Mouse (Mus musculus) liver, embryonic 14.5 days (tissue): ENCODE data around the gene Atg3. TPM values are rescaled to one million over a fixed set of nuclear protein-coding genes. Genes with fewer than 3 reads are reported as not detected.

ENCODE experiments used
- ATAC-seq: fragments of 200-750 bp; cut with Nextera tagmentation; 2 replicates; pipeline ENCODE4 v1.8.0; 2017; ENCODE audit warnings: moderate number of reproducible peaks, mild to moderate bottlenecking, moderate library complexity; ENCODE audit not compliant: insufficient read depth
- DNase-seq, 3 experiments: peaks; one replicate each; pipeline ENCODE4 v3.0.0-alpha.2; 2012 to 2013; ENCODE audit warnings: low read depth in 3 of 3, low spot score in 3 of 3
- H3K27ac ChIP-seq: fragments of 300-500 bp; sonication (generic); 2 replicates; pipeline ENCODE4 v1.5.1; 2014; ENCODE audit warnings: moderate library complexity, mild to moderate bottlenecking, control low read depth, inconsistent platforms
- H3K27me3 ChIP-seq: fragments of 300-500 bp; sonication (generic); 2 replicates; pipeline ENCODE4 v1.6.1; 2014; ENCODE audit warnings: mild to moderate bottlenecking, low read length, moderate library complexity; ENCODE audit not compliant: control insufficient read depth, insufficient read depth
- H3K36me3 ChIP-seq: fragments of 300-500 bp; sonication (generic); replicated peaks from 2 replicates; pipeline ENCODE4 v1.6.1; 2014; ENCODE audit warnings: low read depth; ENCODE audit not compliant: control insufficient read depth, insufficient read depth
- H3K4me1 ChIP-seq, 2 experiments: fragments of 200-500 bp in 1 of 2; fragments of 300-500 bp in 1 of 2; sonication (generic) in 1 of 2; replicated peaks; 2 replicates each; pipeline ENCODE4 v1.6.1; 2012 to 2014; ENCODE audit warnings: antibody characterized with exemption in 1 of 2, inconsistent platforms in 1 of 2, low read length in 1 of 2; ENCODE audit not compliant: control insufficient read depth in 2 of 2, insufficient read depth in 2 of 2
- H3K4me2 ChIP-seq: fragments of 300-500 bp; sonication (generic); 2 replicates; pipeline ENCODE4 v1.6.1; 2014; ENCODE audit warnings: low read depth, mild to moderate bottlenecking, control low read depth, moderate library complexity
- H3K4me3 ChIP-seq, 2 experiments: fragments of 200-500 bp in 1 of 2; fragments of 300-500 bp in 1 of 2; sonication (generic) in 1 of 2; 2 replicates each; pipeline ENCODE4 v1.5.1; 2012 to 2014; ENCODE audit warnings: low read depth in 2 of 2, low read length in 2 of 2, mild to moderate bottlenecking in 2 of 2, control low read depth in 1 of 2, inconsistent platforms in 1 of 2, moderate library complexity in 1 of 2; ENCODE audit not compliant: insufficient read depth in 1 of 2
- H3K9ac ChIP-seq: fragments of 300-500 bp; sonication (generic); replicated peaks from 2 replicates; pipeline ENCODE4 v1.6.1; 2014; ENCODE audit warnings: mild to moderate bottlenecking, control low read depth, moderate library complexity
- H3K9me3 ChIP-seq: fragments of 300-500 bp; sonication (generic); 2 replicates; pipeline ENCODE4 v1.6.1; 2016; ENCODE audit warnings: low read length, mixed read lengths; ENCODE audit not compliant: control insufficient read depth
- CTCF ChIP-seq: IDR thresholded peaks from 2 replicates; pipeline ENCODE4 v1.5.1; 2016; ENCODE audit warnings: antibody characterized with exemption, low read depth, control low read depth
- EP300 ChIP-seq: IDR thresholded peaks from 2 replicates; pipeline ENCODE4 v1.6.1; 2016; ENCODE audit warnings: antibody characterized with exemption, low read depth
- WGBS: fragments of 180-500 bp; shearing (Covaris S2); extraction: QIAGEN DNeasy Blood & Tissue Kit; methylation state at CpG from one replicate; pipeline ENCODE4 v1.1.7; 2014; ENCODE audit not compliant: insufficient replicate concordance; 5-methylcytosine and 5-hydroxymethylcytosine counted together
- polyA plus RNA-seq, 2 experiments: library from polyadenylated mRNA; depleted of rRNA in 1 of 2; stranded (reverse) in 1 of 2; unstranded in 1 of 2; fragments of >200 nt; fragmentation: Nextera tagmentation in 1 of 2; extraction: Ambion mirVana in 1 of 2; gene quantifications; 2 replicates each; pipeline versions ENCODE4 v1.2.1 to v1.2.3; 2012 to 2014

Atg3 gene
- polyA plus RNA-seq, 2 experiments: 11.2 to 18.1 TPM

- Histone ChIP-seq H3K9ac (no peak overlapping the region), H3K4me2 (no peak overlapping the region), H3K27ac (no peak overlapping the region), H3K4me3 (no peak overlapping the region), H3K4me1 (no peaks in the 10 kb centered on the region), H3K9me3 (no peaks in the 10 kb centered on the region), H3K27me3 (no peaks in the 10 kb centered on the region), H3K36me3 (no peaks in the 10 kb centered on the region)
- DNase-seq: no peak
- TF ChIP-seq EP300 (no peak), CTCF (no peak)
- no peak for ATAC-seq
- 50% methylated on average over 1 of the region's 1 CpGs for WGBS
Measured at GRCm38 (mm10) chr16:45227002-45227401, 68.4 kb downstream of the Atg3 start.

- Histone ChIP-seq H3K9me3 (no peaks in the 10 kb centered on the region), H3K4me1 (no peaks in the 10 kb centered on the region), H3K4me3 (no peak overlapping the region), H3K27ac (no peak overlapping the region), H3K36me3 (no peaks in the 10 kb centered on the region), H3K9ac (no peak overlapping the region), H3K4me2 (no peak overlapping the region), H3K27me3 (no peaks in the 10 kb centered on the region)
- DNase-seq (no peak), ATAC-seq (no peak)
- WGBS: 51% methylated on average over 1 of the region's 1 CpGs
- TF ChIP-seq CTCF: no peak
- no peak for TF ChIP-seq EP300
Measured at GRCm38 (mm10) chr16:45231296-45231695, 72.7 kb downstream of the Atg3 start.

GRCm38 (mm10) chr16:45233007-45233406, 74.4 kb downstream of the Atg3 start:
- TF ChIP-seq CTCF: no peak
- Histone ChIP-seq H3K9ac (no peak overlapping the region), H3K9me3 (no peaks in the 10 kb centered on the region), H3K36me3 (no peaks in the 10 kb centered on the region), H3K27ac (no peak overlapping the region), H3K4me3 (no peak overlapping the region), H3K27me3 (no peaks in the 10 kb centered on the region), H3K4me1 (no peaks in the 10 kb centered on the region), H3K4me2 (no peak overlapping the region)
- no peak for DNase-seq
- no peak for ATAC-seq
- 62% methylated on average over 3 of the region's 3 CpGs for WGBS

Other genes starting within 250 kb of the Atg3 start
- 0.38 and 0.68 TPM in 2 replicates for gene Cd200r3, start 215.1 kb upstream of the Atg3 start, polyA plus RNA-seq (2012; rRNA removed)
- gene Cd200r3, start 215.1 kb upstream of the Atg3 start, polyA plus RNA-seq (2014; fragmentation: Nextera tagmentation; extraction: Ambion mirVana): 0.98 and 1.2 TPM in 2 replicates
- 2.6 and 3.7 TPM in 2 replicates for gene Ccdc80, start 65.4 kb upstream of the Atg3 start, polyA plus RNA-seq (2012; rRNA removed)
- gene Ccdc80, start 65.4 kb upstream of the Atg3 start, polyA plus RNA-seq (2014; fragmentation: Nextera tagmentation; extraction: Ambion mirVana): 6.8 and 7.2 TPM in 2 replicates
- 2.2 and 2.5 TPM in 2 replicates for gene Slc35a5, start 79 bp upstream of the Atg3 start, polyA plus RNA-seq (2012; rRNA removed)
- 4.2 and 5.5 TPM in 2 replicates for gene Slc35a5, start 79 bp upstream of the Atg3 start, polyA plus RNA-seq (2014; fragmentation: Nextera tagmentation; extraction: Ambion mirVana)
- gene Btla, start 65.5 kb downstream of the Atg3 start, polyA plus RNA-seq (2012; rRNA removed): 0.25 and 0.42 TPM in 2 replicates
- gene Btla, start 65.5 kb downstream of the Atg3 start, polyA plus RNA-seq (2014; fragmentation: Nextera tagmentation; extraction: Ambion mirVana): 0.20 and 0.32 TPM in 2 replicates